Comparison of ENCODE assay signal across 8 mouse cellular contexts in genomic region chr1:134233681-134234454, GRCm38 (mm10). TPM values are rescaled to one million over a fixed set of nuclear protein-coding genes. Genes with fewer than 3 reads are reported as not detected.
DNase-seq lines count a peak whose midpoint lies in the region; ATAC-seq and TF ChIP-seq lines count a peak whose summit lies in the region.
"Had no signal": no experiment of that assay in that cellular context is flagged by ENCODE, and none has a peak within 500 bp of the region (broad histone marks: within the 10 kb centered on the region; RNA-seq: fewer than 3 reads in every experiment).

No protein-coding gene starts in this region.

- no peaks in the 10 kb centered on the region for H3K36me3 ChIP-seq in lung, embryonic 14.5 days (ENCODE audit: insufficient read depth)
- no peaks in the 10 kb centered on the region for H3K36me3 ChIP-seq in hindbrain, embryonic 13.5 days
- H3K36me3 ChIP-seq in small intestine, adult 2 months (ENCODE audit: control insufficient read depth, insufficient read depth, low read length) = no peaks in the 10 kb centered on the region

- no peak overlapping the region for H3K4me3 ChIP-seq in lung, embryonic 14.5 days (ENCODE audit: low read depth, low read length)
- H3K4me3 ChIP-seq in cortical plate, adult 2 months (ENCODE audit: insufficient read depth, low read length) = peak overlapping the region; percentile 87
- H3K4me3 ChIP-seq in hindbrain, embryonic 13.5 days = peak overlapping the region; percentile 52
- peak overlapping the region; percentile 44 for H3K4me3 ChIP-seq in small intestine, adult 2 months (ENCODE audit: low read depth, low read length)

- no peak overlapping the region for H3K27ac ChIP-seq in lung, embryonic 14.5 days (ENCODE audit: low read depth)
- H3K27ac ChIP-seq in cortical plate, adult 2 months (ENCODE audit: insufficient read depth, low read length) = peak overlapping the region; percentile 85
- no peak overlapping the region for H3K27ac ChIP-seq in hindbrain, embryonic 13.5 days
- no peak overlapping the region for H3K27ac ChIP-seq in small intestine, adult 2 months (ENCODE audit: insufficient read depth, low read depth, low read length)

- TF ChIP-seq POLR2A in cortical plate, adult 2 months (IDR thresholded peaks at IDR 0.05; ENCODE audit: extremely low read depth, insufficient read depth, low read length) = no peak
- TF ChIP-seq POLR2A in small intestine, adult 2 months (IDR thresholded peaks at IDR 0.05; ENCODE audit: low read depth, low read length) = no peak

- 0 out of 2 replicates have a peak, but pooled peaks cover 7% of the 10 kb centered on the region for H3K4me1 ChIP-seq in lung, embryonic 14.5 days (ENCODE audit: insufficient read depth)
- H3K4me1 ChIP-seq in cortical plate, adult 2 months (ENCODE audit: control insufficient read depth, insufficient read depth, low read length) = peaks cover 10% of the 10 kb centered on the region
- H3K4me1 ChIP-seq in hindbrain, embryonic 13.5 days (replicated peaks) = peaks cover 46% of the 10 kb centered on the region
- peaks cover 35% of the 10 kb centered on the region for H3K4me1 ChIP-seq in small intestine, adult 2 months (ENCODE audit: control insufficient read depth, insufficient read depth, insufficient read length, low read length)

- no peaks in the 10 kb centered on the region for H3K9me3 ChIP-seq in lung, embryonic 14.5 days (ENCODE audit: low read depth, low read length)
- no peaks in the 10 kb centered on the region for H3K9me3 ChIP-seq in hindbrain, embryonic 13.5 days

- H3K4me2 ChIP-seq in lung, embryonic 14.5 days = peak overlapping the region; percentile 81; the same call in 1 of the 2 replicates
- H3K4me2 ChIP-seq in hindbrain, embryonic 13.5 days = peak overlapping the region; percentile 86

- no peak for DNase-seq in lung, embryonic 14.5 days
- DNase-seq in lung, adult 18-20 months = no peak
- DNase-seq in left cerebral cortex, adult 8-10 months (ENCODE audit: low spot score in 2 of 2) = no peak

- H3K9ac ChIP-seq in lung, embryonic 14.5 days = no peak overlapping the region
- H3K9ac ChIP-seq in hindbrain, embryonic 13.5 days = peak overlapping the region; percentile 74

- TF ChIP-seq CTCF in lung, embryonic 14.5 days (IDR thresholded peaks at IDR 0.05; ENCODE audit: low read depth) = no peak
- no peak for TF ChIP-seq CTCF in cortical plate, adult 2 months (IDR thresholded peaks at IDR 0.05; ENCODE audit: extremely low read depth, insufficient read depth, low read length)
- no peak for TF ChIP-seq CTCF in small intestine, adult 2 months (IDR thresholded peaks at IDR 0.05; ENCODE audit: extremely low read depth, insufficient read length, insufficient replicate concordance, low read depth, low read length)

- ATAC-seq in lung, embryonic 14.5 days (ENCODE audit: insufficient read depth) = no peak
- ATAC-seq in hindbrain, embryonic 13.5 days (ENCODE audit: low FRiP score) = no peak
- no peak for ATAC-seq in megakaryocyte-erythroid progenitor cell, adult 5-6 weeks (replicated peaks; ENCODE audit: low FRiP score, low TSS enrichment, poor library complexity, severe bottlenecking)

- WGBS in lung, embryonic 14.5 days = 44% methylated on average over 19 of the region's 19 CpGs
- WGBS in hindbrain, embryonic 13.5 days = 48% methylated on average over 19 of the region's 19 CpGs
- 45% methylated on average over 19 of the region's 19 CpGs for WGBS in small intestine, adult 2 months

- peaks cover 44% of the 10 kb centered on the region for H3K27me3 ChIP-seq in lung, embryonic 14.5 days (ENCODE audit: insufficient read depth, low read length)
- H3K27me3 ChIP-seq in hindbrain, embryonic 13.5 days = peaks cover 53% of the 10 kb centered on the region
- H3K27me3 ChIP-seq in small intestine, adult 2 months (ENCODE audit: control insufficient read depth, insufficient read depth, low read length) = peaks cover 14% of the 10 kb centered on the region

RNA-seq across cellular contexts. Expression of gene Adora1, which starts 1.4 kb away (rescaled TPM):
- polyA plus RNA-seq in lung, embryonic 14.5 days (2014; fragmentation: Nextera tagmentation; extraction: Ambion mirVana) = 0.30 and 0.92 TPM in 2 replicates
- polyA plus RNA-seq in cortical plate, adult 2 months (2012; rRNA removed) = 154 and 161 TPM in 2 replicates
- 10.2 and 10.6 TPM in 2 replicates for polyA plus RNA-seq in hindbrain, embryonic 13.5 days (2015; fragmentation: Nextera tagmentation; extraction: Ambion mirVana)
- 1.2 and 3.5 TPM in 2 replicates for polyA plus RNA-seq in small intestine, adult 2 months (2012; rRNA removed)
- 100 to 1,000 TPM; 153 to 168 (median 165) TPM for total RNA-seq in left cerebral cortex, adult 8-10 months (2022)
- total RNA-seq in megakaryocyte-erythroid progenitor cell, adult 5-6 weeks (2014; fragmentation: Nextera tagmentation) = not detected in 2 replicates
- total RNA-seq in megakaryocyte-erythroid progenitor cell, adult 5-6 weeks (2017) = not detected in 2 replicates

RNA-seq across cellular contexts. Expression of gene Mybph, which starts 40.6 kb away (rescaled TPM):
- polyA plus RNA-seq in lung, embryonic 14.5 days (2014; fragmentation: Nextera tagmentation; extraction: Ambion mirVana) = not detected in 2 replicates
- 0.17 and 0.23 TPM in 2 replicates for polyA plus RNA-seq in cortical plate, adult 2 months (2012; rRNA removed)
- 0.83 and 1.9 TPM in 2 replicates for polyA plus RNA-seq in hindbrain, embryonic 13.5 days (2015; fragmentation: Nextera tagmentation; extraction: Ambion mirVana)
- polyA plus RNA-seq in small intestine, adult 2 months (2012; rRNA removed) = 0.05 and 0.08 TPM in 2 replicates
- under 1 TPM in 3 of 4 experiments, not detected in 1; 0.18 to 0.28 (median 0.20) TPM for total RNA-seq in left cerebral cortex, adult 8-10 months (2022)
- total RNA-seq in megakaryocyte-erythroid progenitor cell, adult 5-6 weeks (2014; fragmentation: Nextera tagmentation) = not detected in 2 replicates
- not detected in 2 replicates for total RNA-seq in megakaryocyte-erythroid progenitor cell, adult 5-6 weeks (2017)

RNA-seq across cellular contexts. Expression of gene Chil1, which starts 51.9 kb away (rescaled TPM):
- polyA plus RNA-seq in lung, embryonic 14.5 days (2014; fragmentation: Nextera tagmentation; extraction: Ambion mirVana) = 0.54 TPM in 1 of 2 replicates, not detected in the other
- 18.0 and 18.1 TPM in 2 replicates for polyA plus RNA-seq in cortical plate, adult 2 months (2012; rRNA removed)
- polyA plus RNA-seq in hindbrain, embryonic 13.5 days (2015; fragmentation: Nextera tagmentation; extraction: Ambion mirVana) = 2.8 and 3.2 TPM in 2 replicates
- 0.46 and 0.88 TPM in 2 replicates for polyA plus RNA-seq in small intestine, adult 2 months (2012; rRNA removed)
- total RNA-seq in left cerebral cortex, adult 8-10 months (2022) = 10 to 100 TPM; 15.8 to 28.9 (median 21.5) TPM
- 0.77 TPM in 1 of 2 replicates, not detected in the other for total RNA-seq in megakaryocyte-erythroid progenitor cell, adult 5-6 weeks (2014; fragmentation: Nextera tagmentation)
- total RNA-seq in megakaryocyte-erythroid progenitor cell, adult 5-6 weeks (2017) = 0.84 and 2.4 TPM in 2 replicates

RNA-seq across cellular contexts. Expression of gene Myog, which starts 55.9 kb away (rescaled TPM):
- polyA plus RNA-seq in lung, embryonic 14.5 days (2014; fragmentation: Nextera tagmentation; extraction: Ambion mirVana) = not detected in 2 replicates
- polyA plus RNA-seq in cortical plate, adult 2 months (2012; rRNA removed) = 0.08 and 0.13 TPM in 2 replicates
- polyA plus RNA-seq in hindbrain, embryonic 13.5 days (2015; fragmentation: Nextera tagmentation; extraction: Ambion mirVana) = 3.6 and 3.8 TPM in 2 replicates
- not detected in 2 replicates for polyA plus RNA-seq in small intestine, adult 2 months (2012; rRNA removed)
- total RNA-seq in left cerebral cortex, adult 8-10 months (2022) = not detected
- not detected in 2 replicates for total RNA-seq in megakaryocyte-erythroid progenitor cell, adult 5-6 weeks (2014; fragmentation: Nextera tagmentation)
- not detected in 2 replicates for total RNA-seq in megakaryocyte-erythroid progenitor cell, adult 5-6 weeks (2017)
- polyA plus RNA-seq: gonadal fat pad, adult 2 months had no signal

Comparison
In these comparisons a context has a peak if more than half of its experiments do, and no peak if none do; other contexts are left out.
1. RNA of gene Adora1, which starts 1.4 kb away (polyA plus RNA-seq): 154 to 161 TPM in cortical plate, adult 2 months; 10.2 to 10.6 TPM in hindbrain, embryonic 13.5 days, 1.2 to 3.5 TPM in small intestine, adult 2 months and 0.30 to 0.92 TPM in lung, embryonic 14.5 days; every median in the first group is over 10 times any median in the second.